Mouse (Mus musculus) CH12F3 (cell line): Measurements from ENCODE around the gene Olfr986.

Experiments used
- in situ Hi-C: fragments of 300-500 bp; cut with MboI; formaldehyde crosslinking; loops from 2 replicates; pipeline ENCODE4 v1.14.3; 2020; ENCODE audit warnings: low sequenced_read_pairs

Gene Olfr986

GRCm38 (mm10) chr9:40234233-40235072 is 53.7 kb downstream of the Olfr986 start:
- in situ Hi-C loops = no loop called here

- in situ Hi-C loops = no loop called here
Measured at GRCm38 (mm10) chr9:40235220-40235619, 54.5 kb downstream of the Olfr986 start.
